Mouse (Mus musculus) thymus, adult 2 months (tissue): Measurements from ENCODE around the gene Hipk1.
"Not testable (repeated sequence)": the region's sequence is repeated elsewhere in the genome, so short reads cannot be mapped to it uniquely, and the experiment has no call there.

ENCODE experiments used
- CTCF ChIP-seq: fragments of 200-500 bp; IDR thresholded peaks from 2 replicates; pipeline ENCODE4 v1.5.1; 2012; ENCODE audit warnings: mild to moderate bottlenecking, control low read depth, low read length, moderate library complexity, borderline replicate concordance; ENCODE audit not compliant: control insufficient read depth, poor library complexity, insufficient read depth; ENCODE audit errors: extremely low read depth
- POLR2A ChIP-seq: fragments of 200-500 bp; IDR thresholded peaks from 2 replicates; pipeline ENCODE4 v1.6.1; 2012; ENCODE audit warnings: mild to moderate bottlenecking, low read length, control low read depth, moderate library complexity; ENCODE audit not compliant: control insufficient read depth, poor library complexity, insufficient read depth; ENCODE audit errors: extremely low read depth

DNA sequence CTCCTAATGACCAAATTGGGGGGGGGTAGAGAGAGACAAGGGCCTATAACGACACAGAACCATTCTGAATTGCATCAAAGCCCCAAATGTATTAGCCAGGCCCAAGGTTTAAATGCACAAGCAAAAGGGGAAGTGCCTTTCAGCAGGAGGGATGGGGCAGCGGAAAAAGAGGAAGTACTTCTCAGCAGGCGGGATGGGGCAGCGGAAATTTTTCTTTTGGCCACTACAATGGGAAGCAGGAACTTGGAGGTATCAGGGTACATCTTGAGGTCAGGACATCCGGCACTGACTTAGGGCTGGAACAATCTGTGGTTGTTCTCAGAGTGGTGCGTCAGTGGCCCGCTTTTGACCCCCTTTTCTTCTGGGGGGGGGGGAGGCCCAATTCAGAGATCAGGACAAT lies 49.6 kb upstream of the Hipk1 start:
- not testable (repeated sequence) for TF ChIP-seq POLR2A, CTCF
